In the genomic region with DNA sequence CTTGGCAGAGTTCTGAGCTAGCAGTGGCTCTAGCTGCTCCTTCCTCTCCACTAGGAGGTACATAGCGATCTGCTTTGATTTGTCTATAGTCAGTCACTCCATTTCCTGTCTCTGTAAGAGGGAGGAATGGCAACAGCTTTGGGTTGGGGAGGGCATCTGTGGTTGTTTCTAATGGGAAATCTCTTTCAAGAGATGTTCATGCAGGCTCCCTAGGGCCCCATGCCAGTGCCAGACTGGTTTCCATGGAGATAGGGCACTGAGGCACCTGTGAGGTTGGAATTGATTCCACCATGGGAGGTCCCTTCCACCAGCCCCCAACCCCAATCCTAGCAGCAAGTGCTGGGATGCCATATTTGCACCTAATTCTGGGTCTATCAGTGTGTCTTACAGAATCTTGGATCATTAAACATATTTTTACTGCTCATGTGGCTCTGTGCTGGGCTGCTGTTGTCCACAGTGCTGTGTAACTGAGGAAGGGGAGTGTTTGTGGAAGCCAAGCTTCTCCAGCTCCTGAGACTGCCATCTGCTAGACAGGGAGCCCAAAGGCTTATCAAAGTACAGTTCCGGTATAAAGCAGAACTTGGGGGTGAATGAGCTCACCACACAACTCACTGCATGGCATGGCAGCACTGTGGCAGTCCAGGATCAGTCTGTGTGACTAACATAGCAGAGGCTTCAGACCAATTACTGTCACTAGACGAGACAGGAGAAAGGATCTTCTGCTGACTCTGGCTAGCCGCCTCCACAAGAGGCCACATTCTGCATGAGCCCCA, we compare ENCODE assay signal across 17 mouse cellular contexts. TPM values are rescaled to one million over a fixed set of nuclear protein-coding genes. Genes with fewer than 3 reads are reported as not detected.
DNase-seq lines count a peak whose midpoint lies in the region; ATAC-seq and TF ChIP-seq lines count a peak whose summit lies in the region.
"Had no signal": no experiment of that assay in that cellular context is flagged by ENCODE, and none has a peak within 500 bp of the region (broad histone marks: within the 10 kb centered on the region; RNA-seq: fewer than 3 reads in every experiment).

No protein-coding gene starts in this region.

- 67% methylated on average over 4 of the region's 4 CpGs for WGBS in hindbrain, embryonic 15.5 days
- WGBS in hindbrain, embryonic 10.5 days: 84% methylated on average over 4 of the region's 4 CpGs
- WGBS in kidney, embryonic 15.5 days: 82% methylated on average over 4 of the region's 4 CpGs
- WGBS in intestine, embryonic 15.5 days: 80% methylated on average over 4 of the region's 4 CpGs

- H3K27ac ChIP-seq in hindbrain, embryonic 15.5 days (replicated peaks): 0 out of 2 replicates have a peak overlapping the region, but pooled peaks have one; percentile 16
- H3K27ac ChIP-seq in hindbrain, embryonic 10.5 days: no peak overlapping the region
- no peak overlapping the region for H3K27ac ChIP-seq in CH12.LX (ENCODE audit: insufficient read depth, low read depth)
- no peak overlapping the region for H3K27ac ChIP-seq in kidney, embryonic 15.5 days
- no peak overlapping the region for H3K27ac ChIP-seq in intestine, embryonic 15.5 days
- H3K27ac ChIP-seq: stomach, embryonic 15.5 days had no signal

- no peak for TF ChIP-seq RAD21 in CH12.LX (IDR thresholded peaks at IDR 0.05; ENCODE audit: low read depth, low read length)

- no peak for DNase-seq in hindbrain, embryonic 10.5 days (ENCODE audit: low spot score)
- no peak for DNase-seq in CH12.LX (ENCODE audit: extremely low read depth)
- DNase-seq in layer of hippocampus, adult 9-11 months: peak; percentile 77
- no peak for DNase-seq in right cerebral cortex, adult 2 months (ENCODE audit: low spot score in 2 of 2)
- DNase-seq: adrenal gland, postnatal 25 days; cerebellum, adult 9-10 months; heart, adult 11 months; kidney, adult 9 months; liver, postnatal 0 days; right cerebral cortex, postnatal 14 days; thymus, postnatal 4 days had no signal

- dilution Hi-C loops in CH12.LX (cut with MboI; ENCODE audit: extremely low pct_ligation_motif_present, extremely low pct_unique_long_range_greater_than_20kb, low sequenced_read_pairs): no loop called here

- no peak for TF ChIP-seq CTCF in CH12.LX (conservative IDR thresholded peaks at IDR 0.05 in 1 of 2, IDR thresholded peaks at IDR 0.05 in 1 of 2; ENCODE audit: low read depth in 2 of 2, low read length in 2 of 2)

- no peaks in the 10 kb centered on the region for H3K79me2 ChIP-seq in CH12.LX (replicated peaks; ENCODE audit: control insufficient read depth, extremely low read depth, insufficient read depth, poor library complexity, severe bottlenecking)

- H3K9ac ChIP-seq in hindbrain, embryonic 15.5 days: no peak overlapping the region
- no peak overlapping the region for H3K9ac ChIP-seq in CH12.LX (ENCODE audit: insufficient read depth, low read depth)
- no peak overlapping the region for H3K9ac ChIP-seq in kidney, embryonic 15.5 days
- H3K9ac ChIP-seq in intestine, embryonic 15.5 days: no peak overlapping the region
- H3K9ac ChIP-seq: liver, postnatal 0 days; stomach, embryonic 15.5 days had no signal

- ATAC-seq in hindbrain, embryonic 15.5 days (ENCODE audit: low FRiP score, low read depth): no peak
- peak; percentile 86 for ATAC-seq in common myeloid progenitor, adult 5-6 weeks (replicated peaks; ENCODE audit: low read depth, poor library complexity, severe bottlenecking)
- ATAC-seq in kidney, embryonic 15.5 days (replicated peaks; ENCODE audit: low FRiP score): no peak
- no peak for ATAC-seq in intestine, embryonic 15.5 days
- ATAC-seq: liver, postnatal 0 days had no signal

- H3K4me2 ChIP-seq in hindbrain, embryonic 15.5 days: no peak overlapping the region
- H3K4me2 ChIP-seq in CH12.LX (ENCODE audit: insufficient read depth, low read depth, poor library complexity, severe bottlenecking): no peak overlapping the region
- no peak overlapping the region for H3K4me2 ChIP-seq in kidney, embryonic 15.5 days
- H3K4me2 ChIP-seq in intestine, embryonic 15.5 days (replicated peaks): no peak overlapping the region
- H3K4me2 ChIP-seq: stomach, embryonic 15.5 days had no signal

- H3K9me3 ChIP-seq in hindbrain, embryonic 15.5 days: no peaks in the 10 kb centered on the region
- H3K9me3 ChIP-seq in hindbrain, embryonic 10.5 days: no peaks in the 10 kb centered on the region
- H3K9me3 ChIP-seq in CH12.LX (replicated peaks; ENCODE audit: low read length): no peaks in the 10 kb centered on the region
- no peaks in the 10 kb centered on the region for H3K9me3 ChIP-seq in kidney, embryonic 15.5 days (replicated peaks)
- no peaks in the 10 kb centered on the region for H3K9me3 ChIP-seq in intestine, embryonic 15.5 days
- H3K9me3 ChIP-seq: megakaryocyte, embryonic 14.5 days; stomach, embryonic 15.5 days had no signal

- TF ChIP-seq POLR2A in CH12.LX (IDR thresholded peaks at IDR 0.05; ENCODE audit: low read depth, low read length): no peak

- H3K4me3 ChIP-seq in hindbrain, embryonic 15.5 days: no peak overlapping the region
- H3K4me3 ChIP-seq in hindbrain, embryonic 10.5 days: no peak overlapping the region
- H3K4me3 ChIP-seq in CH12.LX (replicated peaks in 1 of 3; ENCODE audit: low read depth in 2 of 3, low read length in 2 of 3, poor library complexity in 1 of 3): no peak overlapping the region
- H3K4me3 ChIP-seq in kidney, embryonic 15.5 days (replicated peaks): no peak overlapping the region
- no peak overlapping the region for H3K4me3 ChIP-seq in intestine, embryonic 15.5 days (replicated peaks)
- H3K4me3 ChIP-seq: megakaryocyte, embryonic 14.5 days; stomach, embryonic 15.5 days had no signal

- peaks cover 32% of the 10 kb centered on the region for H3K36me3 ChIP-seq in hindbrain, embryonic 15.5 days
- H3K36me3 ChIP-seq in hindbrain, embryonic 10.5 days: peaks cover 77% of the 10 kb centered on the region
- peaks cover 66 to 97% of the 10 kb centered on the region in 2 experiments for H3K36me3 ChIP-seq in CH12.LX (replicated peaks in 1 of 2; ENCODE audit: control insufficient read depth in 1 of 2, insufficient read depth in 1 of 2, low read length in 1 of 2)
- H3K36me3 ChIP-seq in kidney, embryonic 15.5 days: peaks cover 67% of the 10 kb centered on the region
- peaks cover 34% of the 10 kb centered on the region for H3K36me3 ChIP-seq in intestine, embryonic 15.5 days

- no peaks in the 10 kb centered on the region for H3K27me3 ChIP-seq in hindbrain, embryonic 15.5 days
- H3K27me3 ChIP-seq in hindbrain, embryonic 10.5 days (ENCODE audit: insufficient read depth, poor library complexity, severe bottlenecking): no peaks in the 10 kb centered on the region
- H3K27me3 ChIP-seq in CH12.LX (replicated peaks): no peaks in the 10 kb centered on the region
- no peaks in the 10 kb centered on the region for H3K27me3 ChIP-seq in kidney, embryonic 15.5 days
- no peaks in the 10 kb centered on the region for H3K27me3 ChIP-seq in intestine, embryonic 15.5 days (replicated peaks)
- H3K27me3 ChIP-seq: megakaryocyte, embryonic 14.5 days; stomach, embryonic 15.5 days had no signal

- no peak for TF ChIP-seq EP300 in CH12.LX (IDR thresholded peaks at IDR 0.05; ENCODE audit: low read length)

- peaks cover 34% of the 10 kb centered on the region for H3K4me1 ChIP-seq in hindbrain, embryonic 15.5 days (replicated peaks)
- peaks cover 28% of the 10 kb centered on the region for H3K4me1 ChIP-seq in hindbrain, embryonic 10.5 days (replicated peaks)
- H3K4me1 ChIP-seq in CH12.LX (ENCODE audit: control insufficient read depth in 1 of 2, insufficient read depth in 2 of 2): peaks cover 4 to 61% of the 10 kb centered on the region in 2 experiments
- H3K4me1 ChIP-seq in kidney, embryonic 15.5 days: peaks cover 22% of the 10 kb centered on the region
- H3K4me1 ChIP-seq in intestine, embryonic 15.5 days (replicated peaks): no peaks in the 10 kb centered on the region
- H3K4me1 ChIP-seq: stomach, embryonic 15.5 days had no signal

- in situ Hi-C loops in CH12.LX (cut with MboI; ENCODE audit: low pct_ligation_motif_present, low pct_unique_long_range_greater_than_20kb, low sequenced_read_pairs): no loop called here

TF ChIP-seq in CH12.LX, 34 proteins besides CTCF, POLR2A, EP300 and RAD21:
- TF ChIP-seq POLR2AphosphoS2 (IDR thresholded peaks at IDR 0.05; ENCODE audit: low read depth, low read length) (peak; percentile 2; the same call in 1 of the 2 replicates), E2F4 (IDR thresholded peaks at IDR 0.05; ENCODE audit: insufficient replicate concordance, low read depth, low read length) (no peak), ZMIZ1 (IDR thresholded peaks at IDR 0.05; ENCODE audit: low read depth, low read length) (peak; percentile 18; the same call in 1 of the 2 replicates), ETS1 (conservative IDR thresholded peaks at IDR 0.05; ENCODE audit: low read depth, low read length) (no peak)

RNA-seq across cellular contexts. Expression of a gene that starts 13.7 kb away (rescaled TPM):
- 12.6 TPM in 2 replicates for polyA plus RNA-seq in hindbrain, embryonic 15.5 days (2015; fragmentation: Nextera tagmentation; extraction: Ambion mirVana)
- 16.4 and 16.8 TPM in 2 replicates for polyA plus RNA-seq in hindbrain, embryonic 10.5 days (2016; fragmentation: Nextera tagmentation; extraction: Ambion mirVana)
- total RNA-seq in CH12.LX (2012; rRNA removed) (18.7 and 23.5 TPM in 2 replicates), CH12.LX (2014; rRNA removed) (8.8 and 9.1 TPM in 2 replicates)
- 12.0 and 15.4 TPM in 2 replicates for polyA plus RNA-seq in CH12.LX (2012; ENCODE audit: insufficient read length, low read depth)
- 12.8 and 30.5 TPM in 2 replicates for total RNA-seq in common myeloid progenitor, adult 5-6 weeks (2017)
- 14.2 and 15.5 TPM in 2 replicates for polyA plus RNA-seq in kidney, embryonic 15.5 days (2015; fragmentation: Nextera tagmentation; extraction: Ambion mirVana)
- polyA plus RNA-seq in intestine, embryonic 15.5 days (2015; fragmentation: Nextera tagmentation; extraction: Ambion mirVana): 12.2 and 14.0 TPM in 2 replicates

RNA-seq across cellular contexts. Expression of a gene that starts 42.7 kb away (rescaled TPM):
- 109 and 120 TPM in 2 replicates for polyA plus RNA-seq in hindbrain, embryonic 15.5 days (2015; fragmentation: Nextera tagmentation; extraction: Ambion mirVana)
- polyA plus RNA-seq in hindbrain, embryonic 10.5 days (2016; fragmentation: Nextera tagmentation; extraction: Ambion mirVana): 135 and 149 TPM in 2 replicates
- total RNA-seq in CH12.LX (2012; rRNA removed): 88.8 and 95.3 TPM in 2 replicates
- 96.9 and 105 TPM in 2 replicates for total RNA-seq in CH12.LX (2014; rRNA removed)
- 135 and 152 TPM in 2 replicates for polyA plus RNA-seq in CH12.LX (2012; ENCODE audit: insufficient read length, low read depth)
- total RNA-seq in common myeloid progenitor, adult 5-6 weeks (2017): 150 and 172 TPM in 2 replicates
- polyA plus RNA-seq in kidney, embryonic 15.5 days (2015; fragmentation: Nextera tagmentation; extraction: Ambion mirVana): 122 and 126 TPM in 2 replicates
- polyA plus RNA-seq in intestine, embryonic 15.5 days (2015; fragmentation: Nextera tagmentation; extraction: Ambion mirVana): 91.1 and 94.7 TPM in 2 replicates
